Mouse (Mus musculus): Measurements from ENCODE around the gene Fkbpl. TPM values are rescaled to one million over a fixed set of nuclear protein-coding genes. Genes with fewer than 3 reads are reported as not detected.

Fkbpl gene
- polyA plus RNA-seq, 1 experiment, result 2.9 TPM

DNA sequence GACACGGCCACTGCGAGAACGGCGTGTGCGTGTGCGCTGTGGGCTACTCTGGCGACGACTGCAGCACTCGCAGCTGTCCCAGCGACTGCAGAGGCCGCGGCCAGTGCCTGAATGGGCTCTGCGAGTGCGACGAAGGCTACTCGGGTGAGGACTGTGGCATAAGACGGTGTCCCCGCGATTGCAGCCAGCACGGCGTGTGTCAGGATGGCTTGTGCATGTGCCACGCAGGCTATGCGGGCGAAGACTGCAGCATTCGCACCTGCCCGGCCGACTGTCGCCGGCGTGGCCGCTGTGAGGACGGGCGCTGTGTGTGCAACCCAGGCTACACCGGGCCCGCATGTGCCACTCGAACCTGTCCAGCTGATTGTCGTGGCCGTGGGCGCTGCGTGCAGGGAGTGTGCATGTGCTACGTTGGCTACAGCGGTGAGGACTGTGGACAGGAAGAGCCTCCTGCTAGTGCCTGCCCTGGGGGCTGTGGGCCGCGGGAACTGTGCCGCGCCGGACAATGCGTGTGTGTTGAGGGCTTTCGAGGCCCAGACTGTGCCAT is 27.8 kb downstream of the Fkbpl start:
- TF ChIP-seq POLR2A (IDR thresholded peaks at IDR 0.05; ENCODE audit: borderline replicate concordance, extremely low read depth, low read depth, low read length) (no peak), CTCF (IDR thresholded peaks at IDR 0.05; ENCODE audit: insufficient read depth, low read length) (no peak)
- Histone ChIP-seq H3K4me3 (replicated peaks; ENCODE audit: extremely low read depth, low read depth, low read length) (no peak overlapping the region), H3K4me1 (ENCODE audit: control insufficient read depth, insufficient read depth, low read length) (peaks cover 17% of the 10 kb centered on the region)
- WGBS, result 41% methylated on average over 49 of the region's 49 CpGs
- DNase-seq, result no peak

DNA sequence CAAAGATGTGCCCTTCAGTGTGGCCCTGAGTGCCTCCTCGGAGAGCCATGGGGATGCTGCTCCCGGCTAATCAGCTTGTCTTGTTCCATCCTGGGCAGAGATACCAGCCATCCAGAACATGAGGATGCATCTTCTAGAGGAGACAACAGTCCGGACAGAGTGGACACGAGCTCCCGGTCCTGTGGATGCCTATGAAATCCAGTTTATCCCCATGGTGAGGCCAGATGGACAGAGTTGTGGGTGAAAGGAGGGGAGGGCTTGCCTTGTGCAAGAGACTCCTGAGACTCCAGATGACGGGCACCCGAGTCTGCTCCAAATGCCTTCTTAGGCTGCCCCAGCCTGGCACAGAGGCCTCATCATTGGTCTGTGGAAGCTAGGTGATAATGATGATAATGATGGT is 28.6 kb downstream of the Fkbpl start:
- TF ChIP-seq POLR2A (IDR thresholded peaks at IDR 0.05; ENCODE audit: borderline replicate concordance, extremely low read depth, low read depth, low read length) (no peak), CTCF (IDR thresholded peaks at IDR 0.05; ENCODE audit: insufficient read depth, low read length) (no peak)
- no peak for DNase-seq
- Histone ChIP-seq H3K4me1 (ENCODE audit: control insufficient read depth, insufficient read depth, low read length) (peaks cover 17% of the 10 kb centered on the region), H3K4me3 (replicated peaks; ENCODE audit: extremely low read depth, low read depth, low read length) (no peak overlapping the region)
- 85% methylated on average over 7 of the region's 7 CpGs for WGBS

DNA sequence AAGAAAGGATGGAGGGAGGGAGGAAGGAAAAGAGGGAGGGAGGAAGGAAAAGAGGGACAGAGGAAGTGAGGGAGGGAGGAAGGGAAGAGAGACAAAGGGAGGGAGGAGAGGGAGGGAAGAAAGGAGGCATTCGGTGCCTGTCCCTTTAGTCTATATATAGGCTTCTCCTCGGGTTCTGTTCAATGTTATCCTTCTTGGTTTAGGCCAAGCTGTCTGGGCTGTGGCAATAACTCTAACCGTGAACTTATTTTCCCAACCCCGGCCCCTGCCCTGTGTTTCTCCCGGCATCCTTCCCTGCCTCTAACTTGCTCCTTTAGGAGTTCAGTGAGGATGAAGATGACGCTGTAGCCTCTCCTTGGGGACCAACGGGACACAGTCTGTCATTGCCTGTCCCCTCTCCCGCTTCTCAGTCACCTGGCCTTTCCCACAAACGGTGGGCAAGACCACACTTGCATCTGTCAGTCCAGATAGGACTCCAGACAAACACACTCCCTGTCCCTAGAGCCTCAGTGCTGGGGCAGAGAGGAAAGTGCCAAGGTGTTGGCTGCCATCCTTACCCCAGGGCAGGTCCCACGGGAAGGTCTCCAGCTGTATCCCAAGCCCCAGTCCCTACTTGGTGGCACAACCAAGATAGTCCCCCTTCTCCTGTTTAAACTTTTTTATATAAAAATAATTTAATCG is 30.1 kb downstream of the Fkbpl start:
- no peak for TF ChIP-seq POLR2A (IDR thresholded peaks at IDR 0.05; ENCODE audit: borderline replicate concordance, extremely low read depth, low read depth, low read length)
- TF ChIP-seq CTCF (IDR thresholded peaks at IDR 0.05; ENCODE audit: insufficient read depth, low read length), result no peak
- peaks cover 17% of the 10 kb centered on the region for H3K4me1 ChIP-seq (ENCODE audit: control insufficient read depth, insufficient read depth, low read length)
- peak; percentile 46 for DNase-seq
- WGBS, result 48% methylated on average over 11 of the region's 11 CpGs
- no peak overlapping the region for H3K4me3 ChIP-seq (replicated peaks; ENCODE audit: extremely low read depth, low read depth, low read length)

DNA sequence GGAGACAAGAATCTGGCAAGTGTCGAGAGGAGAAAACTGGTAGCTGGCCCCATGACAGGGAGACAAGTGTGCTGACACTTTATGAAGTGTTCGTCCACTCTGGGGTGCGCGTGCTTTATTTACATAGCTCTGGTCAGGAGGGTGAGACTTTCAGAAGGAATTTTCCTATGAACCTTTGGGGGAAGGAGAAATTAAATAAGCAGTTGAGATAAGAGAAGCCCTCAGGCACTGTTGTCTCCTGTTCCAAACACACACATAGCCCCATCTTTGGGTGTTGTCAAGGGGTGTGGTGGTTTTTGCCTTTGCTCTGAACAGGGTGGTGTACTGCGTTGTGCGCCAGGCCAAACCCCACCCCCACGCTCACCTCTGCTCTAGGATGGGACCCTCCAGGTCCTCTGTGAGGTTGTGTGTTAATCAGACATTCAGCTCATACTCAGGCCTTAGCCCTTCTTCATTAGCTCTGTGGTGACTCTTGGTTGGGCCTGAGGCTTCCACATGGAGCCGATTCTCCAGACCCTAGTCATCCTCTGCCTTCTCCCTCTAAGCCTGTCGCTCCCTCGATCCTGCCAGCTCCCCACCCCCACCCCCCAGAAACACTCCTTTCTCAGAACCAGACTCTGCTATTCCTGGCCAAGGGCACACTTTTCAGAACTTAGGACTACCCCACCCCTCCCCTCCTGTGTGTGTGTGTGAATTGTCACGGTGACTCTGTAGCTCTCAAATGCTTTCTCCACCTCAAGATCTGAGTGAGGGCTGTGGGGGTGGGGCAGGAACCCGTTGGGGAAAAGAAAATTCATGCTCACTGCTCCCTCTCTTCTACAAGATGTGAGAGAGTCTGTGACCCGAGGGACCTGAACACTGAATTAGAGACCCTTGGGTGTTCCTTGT is 30.9 kb downstream of the Fkbpl start:
- peak; percentile 33 for DNase-seq
- Histone ChIP-seq H3K4me1 (ENCODE audit: control insufficient read depth, insufficient read depth, low read length) (peaks cover 17% of the 10 kb centered on the region), H3K4me3 (replicated peaks; ENCODE audit: extremely low read depth, low read depth, low read length) (no peak overlapping the region)
- no peak for TF ChIP-seq CTCF (IDR thresholded peaks at IDR 0.05; ENCODE audit: insufficient read depth, low read length)
- TF ChIP-seq POLR2A (IDR thresholded peaks at IDR 0.05; ENCODE audit: borderline replicate concordance, extremely low read depth, low read depth, low read length), result no peak
- 47% methylated on average over 13 of the region's 13 CpGs for WGBS

DNA sequence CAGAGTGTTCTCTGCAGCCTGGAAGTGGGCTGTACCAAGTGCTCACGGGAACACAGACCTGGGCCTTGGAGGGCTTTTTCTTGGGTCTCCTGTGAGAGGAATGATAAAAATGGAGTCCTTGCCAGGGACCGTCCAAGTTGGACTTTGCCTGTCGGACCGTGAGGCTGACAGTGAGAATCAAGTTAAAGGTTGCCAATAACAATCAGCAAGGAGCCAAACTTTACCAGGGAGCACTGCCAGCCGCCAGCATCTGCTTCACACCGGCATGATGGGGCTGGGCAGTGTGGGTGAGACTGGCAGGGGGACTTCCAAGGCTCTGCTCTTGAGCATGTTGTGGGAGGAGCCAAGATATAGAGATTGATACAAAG is 31.5 kb downstream of the Fkbpl start:
- no peak overlapping the region for H3K4me3 ChIP-seq (replicated peaks; ENCODE audit: extremely low read depth, low read depth, low read length)
- H3K4me1 ChIP-seq (ENCODE audit: control insufficient read depth, insufficient read depth, low read length), result peaks cover 18% of the 10 kb centered on the region
- no peak for TF ChIP-seq CTCF (IDR thresholded peaks at IDR 0.05; ENCODE audit: insufficient read depth, low read length)
- no peak for TF ChIP-seq POLR2A (IDR thresholded peaks at IDR 0.05; ENCODE audit: borderline replicate concordance, extremely low read depth, low read depth, low read length)
- 52% methylated on average over 6 of the region's 6 CpGs for WGBS
- DNase-seq, result no peak

GRCm38 (mm10) chr17:34676671-34677070 is 32.1 kb downstream of the Fkbpl start:
- TF ChIP-seq CTCF (IDR thresholded peaks at IDR 0.05; ENCODE audit: insufficient read depth, low read length) (no peak), POLR2A (IDR thresholded peaks at IDR 0.05; ENCODE audit: borderline replicate concordance, extremely low read depth, low read depth, low read length) (no peak)
- 73% methylated on average over 12 of the region's 12 CpGs for WGBS
- peaks cover 18% of the 10 kb centered on the region for H3K4me1 ChIP-seq (ENCODE audit: control insufficient read depth, insufficient read depth, low read length)
- no peak for DNase-seq
- no peak overlapping the region for H3K4me3 ChIP-seq (replicated peaks; ENCODE audit: extremely low read depth, low read depth, low read length)

DNA sequence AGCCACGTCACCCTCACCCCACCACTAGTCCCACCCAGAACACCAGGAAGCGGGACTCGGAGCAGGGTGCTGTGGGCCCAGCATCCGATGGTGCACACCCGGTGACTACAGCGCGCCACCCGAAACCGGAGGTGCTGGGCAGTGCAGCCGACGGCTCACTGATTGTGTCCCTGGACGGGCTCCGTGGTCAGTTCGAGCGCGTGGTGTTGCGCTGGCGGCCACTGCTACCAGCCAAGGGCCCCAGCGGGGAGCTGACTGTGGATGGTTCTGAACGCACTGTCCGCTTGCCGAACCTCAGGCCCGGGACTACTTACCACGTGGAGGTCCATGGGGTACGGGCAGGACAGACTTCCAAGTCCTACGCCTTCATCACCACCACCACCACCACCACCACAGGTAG is 35.6 kb downstream of the Fkbpl start:
- TF ChIP-seq CTCF (IDR thresholded peaks at IDR 0.05; ENCODE audit: insufficient read depth, low read length) (no peak), POLR2A (IDR thresholded peaks at IDR 0.05; ENCODE audit: borderline replicate concordance, extremely low read depth, low read depth, low read length) (no peak)
- WGBS, result 84% methylated on average over 26 of the region's 26 CpGs
- no peak for DNase-seq
- peaks cover 20% of the 10 kb centered on the region for H3K4me1 ChIP-seq (ENCODE audit: control insufficient read depth, insufficient read depth, low read length)
- no peak overlapping the region for H3K4me3 ChIP-seq (replicated peaks; ENCODE audit: extremely low read depth, low read depth, low read length)

DNA sequence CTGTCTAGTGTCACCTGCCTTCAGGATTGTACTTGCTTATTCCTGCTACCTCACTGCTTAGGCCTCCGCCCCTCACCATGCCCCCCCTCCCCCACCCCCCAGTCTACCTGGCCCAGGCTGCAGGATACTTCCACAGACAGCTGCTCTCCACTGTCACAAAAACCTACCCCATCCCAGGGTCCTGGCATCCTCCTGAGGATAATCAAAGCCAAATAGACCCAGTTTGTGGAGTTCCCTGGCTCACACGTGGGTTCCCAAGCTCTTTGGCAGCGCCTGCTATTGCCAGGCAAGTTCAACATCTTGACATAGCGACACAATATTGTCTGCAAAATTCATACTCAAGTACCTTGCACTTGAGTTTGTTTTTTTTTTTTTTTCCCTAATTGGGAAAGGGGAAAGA is 36.1 kb downstream of the Fkbpl start:
- Histone ChIP-seq H3K4me1 (ENCODE audit: control insufficient read depth, insufficient read depth, low read length) (peaks cover 20% of the 10 kb centered on the region), H3K4me3 (replicated peaks; ENCODE audit: extremely low read depth, low read depth, low read length) (no peak overlapping the region)
- 57% methylated on average over 4 of the region's 4 CpGs for WGBS
- no peak for TF ChIP-seq POLR2A (IDR thresholded peaks at IDR 0.05; ENCODE audit: borderline replicate concordance, extremely low read depth, low read depth, low read length)
- TF ChIP-seq CTCF (IDR thresholded peaks at IDR 0.05; ENCODE audit: insufficient read depth, low read length), result no peak
- no peak for DNase-seq

DNA sequence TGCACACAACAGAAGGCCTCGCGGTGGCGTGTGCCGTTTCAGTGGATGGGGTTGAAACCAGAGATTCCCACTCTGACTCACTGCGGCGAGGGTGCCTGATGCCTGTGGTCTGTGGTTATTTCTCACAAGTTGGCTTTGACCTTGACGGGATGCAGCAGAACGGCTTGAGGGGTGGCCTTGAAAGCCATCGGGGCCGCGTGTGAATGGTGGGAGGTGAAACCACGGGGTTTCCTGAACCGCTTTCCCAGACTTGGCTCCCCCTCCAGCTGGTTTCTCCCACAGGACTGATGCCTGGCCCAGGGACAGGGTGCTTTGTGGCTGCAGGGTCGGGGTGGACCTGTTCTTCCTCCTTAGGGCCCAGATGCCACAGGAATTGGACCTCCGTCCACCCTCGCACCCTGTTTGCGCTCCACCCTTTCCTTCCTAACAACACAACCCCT is 36.6 kb downstream of the Fkbpl start:
- TF ChIP-seq POLR2A (IDR thresholded peaks at IDR 0.05; ENCODE audit: borderline replicate concordance, extremely low read depth, low read depth, low read length) (peak; percentile 32; the same call in 1 of the 2 replicates), CTCF (IDR thresholded peaks at IDR 0.05; ENCODE audit: insufficient read depth, low read length) (no peak)
- DNase-seq, result peak; percentile 34
- Histone ChIP-seq H3K4me1 (ENCODE audit: control insufficient read depth, insufficient read depth, low read length) (peaks cover 20% of the 10 kb centered on the region), H3K4me3 (replicated peaks; ENCODE audit: extremely low read depth, low read depth, low read length) (no peak overlapping the region)
- 39% methylated on average over 17 of the region's 17 CpGs for WGBS
